Mouse (Mus musculus) hindbrain, embryonic 14.5 days (tissue): Measurements from ENCODE around the gene Gm5142. TPM values are rescaled to one million over a fixed set of nuclear protein-coding genes. Genes with fewer than 3 reads are reported as not detected.

Experiments used
- ATAC-seq: fragments of 200-750 bp; cut with Nextera tagmentation; 2 replicates; pipeline ENCODE4 v1.8.0; 2017; ENCODE audit warnings: moderate number of reproducible peaks, mild to moderate bottlenecking, moderate TSS enrichment, moderate library complexity; ENCODE audit not compliant: low FRiP score
- DNase-seq: peaks from one replicate; pipeline ENCODE4 v3.0.0-alpha.2; 2015; ENCODE audit warnings: low spot score
- H3K27ac ChIP-seq: fragments of 300-500 bp; sonication (generic); 2 replicates; pipeline ENCODE4 v1.5.1; 2014; ENCODE audit warnings: mild to moderate bottlenecking, moderate library complexity
- H3K27me3 ChIP-seq: fragments of 300-500 bp; sonication (generic); 2 replicates; pipeline ENCODE4 v1.6.1; 2014; ENCODE audit warnings: mild to moderate bottlenecking, low read length, mixed read lengths; ENCODE audit not compliant: control insufficient read depth, insufficient read depth
- H3K36me3 ChIP-seq: fragments of 300-500 bp; sonication (generic); replicated peaks from 2 replicates; pipeline ENCODE4 v1.6.1; 2014; ENCODE audit not compliant: control insufficient read depth, insufficient read depth
- H3K4me1 ChIP-seq: fragments of 300-500 bp; sonication (generic); replicated peaks from 2 replicates; pipeline ENCODE4 v1.6.1; 2014; ENCODE audit warnings: antibody characterized with exemption, low read length, mixed read lengths; ENCODE audit not compliant: control insufficient read depth, insufficient read depth
- H3K4me2 ChIP-seq: fragments of 300-500 bp; sonication (generic); replicated peaks from 2 replicates; pipeline ENCODE4 v1.6.1; 2014; ENCODE audit warnings: mild to moderate bottlenecking, moderate library complexity
- H3K4me3 ChIP-seq: fragments of 300-500 bp; sonication (generic); replicated peaks from 2 replicates; pipeline ENCODE4 v1.5.1; 2014; ENCODE audit warnings: mild to moderate bottlenecking, low read length
- H3K9ac ChIP-seq: fragments of 300-500 bp; sonication (generic); 2 replicates; pipeline ENCODE4 v1.6.1; 2014
- H3K9me3 ChIP-seq: fragments of 300-500 bp; sonication (generic); 2 replicates; pipeline ENCODE4 v1.6.1; 2016; ENCODE audit warnings: low read length; ENCODE audit not compliant: control insufficient read depth
- WGBS: fragments of 180-500 bp; shearing (Covaris S2); extraction: QIAGEN DNeasy Blood & Tissue Kit; methylation state at CpG from one replicate; pipeline ENCODE4 v1.1.7; 2014; 5-methylcytosine and 5-hydroxymethylcytosine counted together
- polyA plus RNA-seq: library from polyadenylated mRNA; unstranded; fragments of >200 nt; fragmentation: Nextera tagmentation; extraction: Ambion mirVana; gene quantifications from 2 replicates; pipeline ENCODE4 v1.2.1, GENCODE M21; 2014

The Gm5142 gene
- not detected in 2 replicates for polyA plus RNA-seq

DNA sequence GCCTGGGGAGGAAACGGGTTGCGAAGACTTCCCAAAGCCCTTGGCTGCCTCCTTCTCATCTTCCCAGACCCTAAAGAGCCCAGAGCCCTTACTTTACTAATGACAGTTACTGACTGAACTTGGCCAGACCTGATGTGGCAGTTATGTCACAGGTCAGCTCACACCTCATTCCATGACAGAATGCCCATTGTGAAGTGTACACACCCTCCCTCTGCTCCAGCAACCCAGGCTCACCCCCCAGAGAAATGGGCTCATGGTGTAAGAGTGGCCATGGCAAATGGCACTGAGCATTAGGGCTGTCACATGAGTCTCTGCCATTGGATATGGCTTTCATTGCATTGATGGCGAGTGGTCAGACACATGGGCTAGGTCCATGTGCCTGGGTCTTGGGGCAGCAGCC, at the start of gene Gm5142:
Gene Gm5142, minus strand, starts transcription at position 101 of the 400 bp plus-strand sequence.
- no peak within 1 kb of the TSS for H3K9ac ChIP-seq
- no peaks in the 10 kb centered on the region for H3K36me3 ChIP-seq
- DNase-seq (no peak), ATAC-seq (no peak)
- 93% methylated on average over 3 of the region's 3 CpGs for WGBS
- H3K27ac ChIP-seq: no peak within 1 kb of the TSS
- no peak within 1 kb of the TSS for H3K4me2 ChIP-seq
- H3K27me3 ChIP-seq: no peaks in the 10 kb centered on the region
- no peak within 1 kb of the TSS for H3K4me3 ChIP-seq
- H3K4me1 ChIP-seq: no peaks in the 10 kb centered on the region
- no peaks in the 10 kb centered on the region for H3K9me3 ChIP-seq

DNA sequence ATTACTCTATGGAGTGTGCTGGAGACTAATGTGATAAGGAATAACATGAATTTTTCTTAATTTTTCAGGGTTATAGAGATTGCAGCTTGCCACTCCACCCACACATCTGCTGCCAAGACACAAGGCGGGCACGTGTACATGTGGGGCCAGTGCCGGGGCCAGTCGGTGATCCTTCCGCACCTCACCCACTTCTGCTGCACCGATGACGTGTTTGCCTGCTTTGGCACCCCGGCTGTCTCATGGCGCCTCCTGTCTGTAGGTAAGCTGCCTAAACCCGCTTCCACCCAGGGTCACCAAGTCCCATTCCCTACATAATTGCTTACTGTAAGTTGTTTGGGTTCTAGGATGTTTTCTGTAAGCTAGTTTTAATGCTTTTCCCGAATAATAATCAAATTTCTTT, 47.7 kb upstream of the Gm5142 start:
- WGBS: 97% methylated on average over 11 of the region's 11 CpGs
- no peaks in the 10 kb centered on the region for H3K9me3 ChIP-seq
- H3K4me1 ChIP-seq: no peaks in the 10 kb centered on the region
- ATAC-seq (no peak), DNase-seq (no peak)
- no peak overlapping the region for H3K27ac ChIP-seq
- no peak overlapping the region for H3K4me3 ChIP-seq
- H3K9ac ChIP-seq: no peak overlapping the region
- no peaks in the 10 kb centered on the region for H3K27me3 ChIP-seq
- peaks cover 97% of the 10 kb centered on the region for H3K36me3 ChIP-seq
- no peak overlapping the region for H3K4me2 ChIP-seq

DNA sequence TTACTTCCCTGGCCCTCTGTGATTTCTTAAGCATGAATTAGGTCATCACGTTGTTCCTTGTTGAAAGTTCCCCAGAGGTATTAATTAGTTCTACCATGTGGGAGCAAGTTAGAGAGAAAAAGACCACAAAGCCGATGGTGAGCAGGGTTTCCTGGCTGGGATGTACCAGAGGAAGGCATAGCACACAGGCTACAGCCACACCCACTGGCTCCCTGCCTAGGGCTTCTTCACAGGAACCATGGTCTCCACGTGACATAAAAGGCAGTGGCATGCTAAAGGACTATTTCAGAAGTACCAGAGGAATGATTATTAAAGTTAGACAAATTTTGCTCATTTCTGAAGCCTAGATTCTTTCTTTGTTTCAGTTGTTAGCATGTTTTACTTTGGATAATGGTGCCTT, 40.7 kb upstream of the Gm5142 start:
- WGBS: 80% methylated on average over 3 of the region's 3 CpGs
- H3K4me2 ChIP-seq: no peak overlapping the region
- H3K36me3 ChIP-seq: peaks cover 82% of the 10 kb centered on the region
- no peaks in the 10 kb centered on the region for H3K27me3 ChIP-seq
- no peak overlapping the region for H3K27ac ChIP-seq
- no peak overlapping the region for H3K9ac ChIP-seq
- DNase-seq (no peak), ATAC-seq (no peak)
- H3K4me1 ChIP-seq: no peaks in the 10 kb centered on the region
- H3K9me3 ChIP-seq: no peaks in the 10 kb centered on the region
- no peak overlapping the region for H3K4me3 ChIP-seq

DNA sequence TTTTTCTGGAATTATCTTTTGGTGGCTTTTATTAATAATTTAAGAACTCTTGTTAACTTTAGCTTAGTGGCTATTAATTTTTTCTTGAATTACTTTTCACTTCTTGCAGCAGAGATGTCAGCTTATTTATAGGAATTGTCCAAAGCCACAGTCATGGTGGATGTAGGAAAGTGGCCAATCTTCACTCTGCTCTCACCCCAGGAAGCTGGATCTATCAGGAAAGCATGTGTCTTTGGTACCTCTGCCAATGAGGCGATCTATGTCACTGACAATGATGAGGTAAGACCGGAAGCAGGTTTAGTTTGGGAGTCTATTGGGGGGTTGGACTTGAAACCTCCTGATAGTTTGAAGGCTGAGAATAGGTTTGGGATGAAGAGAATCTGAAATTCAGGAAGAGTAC, 31.3 kb upstream of the Gm5142 start:
- H3K9me3 ChIP-seq: no peaks in the 10 kb centered on the region
- DNase-seq: no peak
- no peak for ATAC-seq
- H3K27me3 ChIP-seq: no peaks in the 10 kb centered on the region
- H3K27ac ChIP-seq: no peak overlapping the region
- H3K36me3 ChIP-seq: peaks cover 21% of the 10 kb centered on the region
- WGBS: 97% methylated on average over 2 of the region's 2 CpGs
- no peak overlapping the region for H3K4me2 ChIP-seq
- peaks cover 20% of the 10 kb centered on the region for H3K4me1 ChIP-seq
- H3K4me3 ChIP-seq: no peak overlapping the region
- no peak overlapping the region for H3K9ac ChIP-seq

DNA sequence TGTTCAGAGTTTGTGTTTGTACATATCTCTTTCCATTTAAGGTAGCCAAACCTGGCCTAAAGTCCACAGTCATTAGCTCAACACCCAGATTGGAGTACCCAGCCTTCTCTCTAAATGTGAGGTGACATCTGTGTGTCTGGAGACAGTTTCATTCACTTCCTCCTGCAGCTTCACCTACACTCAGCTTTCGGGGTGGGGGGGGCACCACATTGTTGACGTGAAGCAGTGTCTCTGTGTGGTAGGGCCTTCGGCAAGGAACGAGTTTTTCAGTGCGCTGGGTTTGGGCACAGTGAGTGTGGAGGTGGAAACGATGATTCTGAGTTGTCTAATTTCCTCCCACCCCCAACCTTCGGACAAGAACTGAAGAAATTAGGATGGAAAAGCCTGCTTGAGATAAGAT, 30.5 kb upstream of the Gm5142 start:
- H3K27me3 ChIP-seq: no peaks in the 10 kb centered on the region
- no peak overlapping the region for H3K4me3 ChIP-seq
- peaks cover 28% of the 10 kb centered on the region for H3K4me1 ChIP-seq
- no peaks in the 10 kb centered on the region for H3K9me3 ChIP-seq
- peaks cover 13% of the 10 kb centered on the region for H3K36me3 ChIP-seq
- no peak overlapping the region for H3K9ac ChIP-seq
- H3K4me2 ChIP-seq: no peak overlapping the region
- ATAC-seq (no peak), DNase-seq (no peak)
- WGBS: 92% methylated on average over 7 of the region's 7 CpGs
- H3K27ac ChIP-seq: no peak overlapping the region

DNA sequence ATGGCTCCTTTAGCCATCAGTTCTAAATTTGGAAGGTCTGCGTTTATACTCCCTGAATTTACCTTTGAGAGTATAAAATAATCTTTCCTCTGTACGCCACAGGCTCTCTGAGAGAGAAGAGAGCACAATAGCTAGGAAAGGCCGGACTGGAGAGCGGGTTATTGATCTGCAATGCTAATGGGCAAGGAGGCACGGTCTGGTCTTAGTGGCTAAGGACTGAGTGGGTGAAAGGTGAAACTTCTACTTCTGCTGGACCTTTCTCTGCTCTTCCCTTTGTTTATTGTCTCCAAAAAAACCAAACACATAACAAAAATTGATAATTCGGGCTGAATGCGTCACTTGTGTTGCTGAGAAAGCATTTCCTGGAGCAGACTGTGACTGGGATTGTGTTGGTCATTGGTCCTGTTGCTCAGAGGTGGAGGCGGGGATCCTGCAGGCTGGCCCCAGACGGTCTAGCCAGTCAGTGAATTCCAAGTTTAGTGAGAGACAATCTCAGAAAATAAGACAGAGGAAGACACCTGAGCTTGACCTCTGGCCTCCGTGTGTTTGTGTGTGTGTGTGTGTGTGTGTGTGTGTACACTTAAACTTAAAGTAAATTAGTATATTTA, 27.5 kb upstream of the Gm5142 start:
- H3K27me3 ChIP-seq: no peaks in the 10 kb centered on the region
- no peaks in the 10 kb centered on the region for H3K9me3 ChIP-seq
- peak overlapping the region; percentile 16 for H3K9ac ChIP-seq
- H3K4me2 ChIP-seq: peak overlapping the region; percentile 5; the same call in 1 of the 2 replicates
- ATAC-seq: no peak
- no peak for DNase-seq
- H3K27ac ChIP-seq: no peak overlapping the region
- WGBS: 35% methylated on average over 10 of the region's 10 CpGs
- no peak overlapping the region for H3K4me3 ChIP-seq
- H3K4me1 ChIP-seq: peaks cover 44% of the 10 kb centered on the region
- H3K36me3 ChIP-seq: no peaks in the 10 kb centered on the region

DNA sequence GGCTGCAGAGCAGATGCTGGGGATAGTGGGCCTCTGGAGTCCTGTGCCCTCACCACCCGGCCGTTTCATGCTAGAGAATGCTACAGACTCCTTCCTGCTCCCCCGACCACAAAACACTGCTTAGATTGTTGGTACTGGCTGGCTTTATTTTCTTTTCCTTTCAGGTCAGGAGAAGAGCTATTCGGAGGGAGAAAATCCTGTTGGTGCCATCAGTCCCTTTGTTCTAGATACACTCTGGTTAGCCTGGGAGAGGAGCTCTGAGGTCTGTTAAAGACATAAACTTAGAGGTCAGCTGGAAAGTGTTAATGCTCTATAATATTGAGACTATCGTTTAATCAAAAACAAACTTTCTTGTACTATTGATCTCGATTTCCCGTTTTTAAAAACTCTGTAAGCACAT, 26.9 kb upstream of the Gm5142 start:
- 29% methylated on average over 7 of the region's 7 CpGs for WGBS
- no peak for DNase-seq

DNA sequence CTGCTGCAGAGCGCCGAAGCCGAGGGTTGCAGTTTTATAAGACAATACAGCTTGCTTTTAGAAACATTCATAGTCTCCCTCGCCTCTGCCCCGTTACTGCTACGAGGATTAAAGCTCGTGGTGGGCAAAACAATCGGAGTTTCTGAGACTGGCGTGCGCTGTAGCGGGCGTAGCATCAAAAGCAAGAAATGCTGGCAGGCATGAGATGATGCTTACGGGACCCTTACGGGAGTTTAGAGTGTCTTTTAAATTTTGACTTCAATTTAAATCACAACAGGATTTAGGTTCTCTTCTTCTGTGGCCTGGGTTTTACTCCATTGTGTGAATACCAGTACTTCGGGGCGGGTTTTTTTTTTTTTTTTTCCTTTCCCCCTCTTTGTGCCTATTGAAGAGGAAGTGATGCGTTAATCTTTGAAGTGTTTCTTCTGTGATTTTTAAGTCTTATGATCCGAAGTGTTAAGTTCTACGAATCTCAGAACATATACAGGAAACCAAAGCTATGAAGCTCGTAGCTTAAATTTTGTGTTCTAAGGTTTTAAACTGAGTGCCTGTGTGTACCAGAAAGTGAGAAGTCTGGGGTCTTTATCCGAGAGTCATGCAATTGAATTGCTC, 23.2 kb upstream of the Gm5142 start:
- H3K4me2 ChIP-seq: peak overlapping the region; percentile 89
- peak overlapping the region; percentile 97 for H3K27ac ChIP-seq
- WGBS: under 1% methylated on average over 21 of the region's 21 CpGs
- no peaks in the 10 kb centered on the region for H3K9me3 ChIP-seq
- H3K9ac ChIP-seq: peak overlapping the region; percentile 78
- no peaks in the 10 kb centered on the region for H3K36me3 ChIP-seq
- ATAC-seq (no peak), DNase-seq (peak; percentile 67)
- no peaks in the 10 kb centered on the region for H3K27me3 ChIP-seq
- peak overlapping the region; percentile 63 for H3K4me3 ChIP-seq
- H3K4me1 ChIP-seq: peaks cover 40% of the 10 kb centered on the region

More for the DNA sequence above, 26.9 kb upstream of the Gm5142 start:
- Histone ChIP-seq H3K27me3 (no peaks in the 10 kb centered on the region), H3K27ac (no peak overlapping the region), H3K4me1 (peaks cover 44% of the 10 kb centered on the region), H3K4me2 (peak overlapping the region; percentile 89), H3K36me3 (no peaks in the 10 kb centered on the region), H3K9ac (peak overlapping the region; percentile 16), H3K9me3 (no peaks in the 10 kb centered on the region), H3K4me3 (no peak overlapping the region)
- no peak for ATAC-seq

DNA sequence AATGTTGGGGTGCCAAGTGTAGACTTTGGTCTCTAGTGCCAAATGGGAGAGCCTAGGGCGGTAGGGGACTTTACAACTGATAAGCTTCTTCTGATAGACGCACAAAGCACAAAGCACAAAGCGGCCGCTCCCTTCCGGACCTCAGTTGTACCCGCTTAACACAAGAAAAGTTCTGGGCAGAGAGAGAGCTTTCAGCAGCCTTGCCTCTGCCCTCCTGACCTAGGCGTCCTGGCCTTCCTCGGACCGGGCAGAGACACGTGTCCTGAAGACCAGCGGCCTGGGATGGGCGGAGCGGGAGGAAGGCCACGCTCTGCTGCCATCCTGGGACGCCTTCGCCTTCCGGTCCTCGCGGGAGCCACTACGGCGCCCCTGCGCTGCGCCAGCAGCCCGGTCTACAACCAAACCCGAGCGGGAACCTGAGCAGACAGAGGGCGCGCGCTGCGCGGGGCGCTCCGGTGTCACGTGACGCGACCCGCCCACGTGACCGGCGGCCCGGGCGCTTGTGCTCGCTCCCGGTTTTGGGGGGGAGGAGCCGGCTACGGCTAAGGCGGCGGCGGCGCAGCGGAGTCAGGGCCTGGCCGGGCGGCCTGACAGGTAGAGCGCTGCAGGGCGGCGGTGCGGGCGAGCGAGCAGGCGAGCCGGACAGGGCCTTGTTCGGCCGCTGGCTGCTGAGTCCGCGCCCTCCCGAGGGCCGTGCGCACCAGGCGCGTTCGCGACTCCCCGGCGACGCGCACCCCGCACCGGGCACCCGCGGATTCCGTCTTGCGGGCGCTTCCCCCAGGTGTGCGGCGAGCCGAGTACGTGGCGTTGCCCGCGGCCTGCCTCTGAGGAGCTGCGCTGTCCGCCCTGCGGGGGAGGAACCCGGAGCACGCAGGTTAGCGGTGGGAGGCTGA, 22.4 kb upstream of the Gm5142 start, which contains the start of gene Rcbtb1:
Gene Rcbtb1, plus strand, starts transcription at position 499 of the 893 bp plus-strand sequence.
- Histone ChIP-seq H3K27ac (peak within 1 kb of the TSS; percentile 97), H3K9me3 (no peaks in the 10 kb centered on the region), H3K27me3 (no peaks in the 10 kb centered on the region), H3K4me3 (peak within 1 kb of the TSS; percentile 63), H3K4me1 (peaks cover 34% of the 10 kb centered on the region), H3K9ac (peak within 1 kb of the TSS; percentile 78), H3K4me2 (peak within 1 kb of the TSS; percentile 89), H3K36me3 (no peaks in the 10 kb centered on the region)
- DNase-seq: peak; percentile 93
- WGBS: under 1% methylated on average over 65 of the region's 96 CpGs
- ATAC-seq: peak; percentile 96
